Mouse (Mus musculus): ENCODE data around the gene Eif1ad.

Gene Eif1ad

DNA sequence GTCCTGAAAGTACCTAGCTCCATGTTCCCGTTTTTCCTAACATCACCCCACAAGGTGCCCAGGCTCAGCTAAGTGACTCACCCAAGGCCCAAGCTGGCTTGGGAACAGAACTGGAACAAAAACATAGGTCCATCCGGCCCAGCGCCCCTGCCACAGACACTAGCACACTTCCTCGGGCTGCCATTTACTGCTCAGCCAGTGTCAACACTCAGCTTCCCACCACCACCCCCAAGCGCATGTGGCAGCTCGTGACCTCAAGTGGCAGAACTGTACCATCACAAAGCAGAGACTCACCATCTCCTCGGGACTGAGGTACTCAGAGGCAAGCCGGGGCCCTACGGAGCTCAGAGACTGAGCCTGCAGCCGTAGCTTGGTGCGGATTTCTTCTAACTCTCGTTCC lies 16.8 kb downstream of the Eif1ad start:
- DNase-seq, result no peak

DNA sequence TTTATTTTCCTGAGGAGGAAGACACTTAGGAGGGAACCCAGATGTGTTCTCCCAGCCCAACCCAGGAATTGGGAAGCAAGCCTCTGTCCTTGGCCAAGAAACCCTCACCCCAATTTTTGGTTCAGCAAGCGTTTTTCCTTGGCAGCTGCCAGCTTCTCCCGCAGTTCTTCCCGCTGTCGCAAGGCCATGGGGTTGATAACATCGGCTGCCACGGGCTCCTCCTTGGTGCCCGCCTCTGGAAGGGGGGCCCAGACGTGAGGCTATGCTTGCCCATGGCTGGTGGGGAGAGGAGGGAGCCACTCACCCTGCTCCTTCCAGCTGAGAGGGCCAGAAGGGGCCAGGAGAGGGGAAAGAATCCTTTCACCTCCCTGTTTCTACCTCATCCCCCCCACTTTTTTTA lies 18.2 kb downstream of the Eif1ad start:
- DNase-seq, result no peak

DNA sequence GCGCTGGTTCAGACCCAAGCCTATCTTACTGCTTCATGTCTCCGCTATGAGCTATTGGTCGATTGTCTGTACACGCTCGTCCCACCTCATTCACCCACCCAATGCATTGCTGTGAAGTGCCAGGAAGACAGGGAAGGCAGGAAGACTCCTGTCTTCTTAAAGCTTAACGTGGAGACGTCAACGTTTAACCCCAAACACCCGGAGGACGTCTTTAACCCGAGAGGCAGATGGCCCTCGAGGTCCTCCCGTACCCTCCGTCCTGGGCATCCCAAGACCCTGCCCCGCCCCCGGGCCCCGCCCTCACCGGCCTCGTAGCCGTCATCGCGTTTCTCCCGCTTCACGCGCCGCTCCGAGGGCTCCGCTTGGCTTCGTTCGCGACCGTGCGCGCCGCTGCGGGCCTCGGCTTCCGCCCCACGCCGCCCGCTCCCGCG lies 21.5 kb downstream of the Eif1ad start:
- peak; percentile 73 for DNase-seq

DNA sequence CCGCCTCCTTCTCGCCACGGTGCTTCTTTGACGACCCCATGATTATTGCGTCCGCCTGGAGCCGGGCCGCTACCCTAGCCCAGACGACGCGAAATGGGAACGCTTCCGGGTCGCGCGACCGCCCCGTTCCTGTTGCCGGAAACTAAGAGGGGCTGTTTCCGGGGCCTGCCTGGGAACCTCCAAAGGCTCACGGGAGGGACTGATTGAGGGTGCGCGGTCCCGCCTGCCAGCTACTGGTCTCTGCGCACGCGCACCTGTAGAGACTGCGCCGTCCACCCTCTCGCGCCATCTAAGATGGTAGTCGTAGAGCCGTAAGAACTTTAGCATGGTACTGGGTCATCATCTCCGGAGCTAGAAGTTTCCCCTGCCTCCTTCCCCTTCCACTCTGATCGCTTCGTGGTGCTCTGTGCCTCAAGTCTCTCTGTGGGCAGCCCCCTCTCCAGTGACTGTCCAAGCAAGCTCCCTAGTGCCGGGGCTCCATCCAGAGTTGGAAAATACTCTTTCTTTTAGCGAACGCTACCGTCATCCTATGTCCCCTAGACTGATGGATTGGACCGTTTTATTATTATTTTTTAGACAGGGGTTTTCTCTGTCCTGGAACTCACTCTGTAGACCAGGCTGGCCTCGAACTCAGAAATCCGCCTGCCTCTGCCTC lies 22.2 kb downstream of the Eif1ad start, which contains the start of gene Sart1:
TSS of gene Sart1 (minus strand) at position 116 of the 655 bp plus-strand sequence.
- DNase-seq, result peak; percentile 94

DNA sequence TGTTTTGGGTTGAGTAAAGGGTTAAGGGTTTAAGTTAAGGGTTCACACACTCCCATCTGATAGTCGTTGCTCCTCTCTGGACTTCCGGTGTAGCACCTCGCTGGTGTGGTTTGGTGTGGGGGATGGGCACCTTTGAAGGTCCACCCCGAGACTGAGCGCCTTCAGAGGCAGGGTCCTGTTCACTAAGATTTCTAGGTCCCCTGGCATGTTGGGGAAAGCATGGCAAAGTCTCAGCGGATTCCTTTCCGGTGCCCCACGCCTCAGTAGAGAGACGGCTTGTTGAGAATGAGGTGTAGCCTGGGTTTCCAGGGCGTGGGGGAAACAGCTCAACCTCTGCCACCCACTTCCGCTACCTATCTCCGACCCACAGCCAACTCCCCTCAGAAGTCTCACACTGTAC lies 23.1 kb downstream of the Eif1ad start:
- peak; percentile 81 for DNase-seq

DNA sequence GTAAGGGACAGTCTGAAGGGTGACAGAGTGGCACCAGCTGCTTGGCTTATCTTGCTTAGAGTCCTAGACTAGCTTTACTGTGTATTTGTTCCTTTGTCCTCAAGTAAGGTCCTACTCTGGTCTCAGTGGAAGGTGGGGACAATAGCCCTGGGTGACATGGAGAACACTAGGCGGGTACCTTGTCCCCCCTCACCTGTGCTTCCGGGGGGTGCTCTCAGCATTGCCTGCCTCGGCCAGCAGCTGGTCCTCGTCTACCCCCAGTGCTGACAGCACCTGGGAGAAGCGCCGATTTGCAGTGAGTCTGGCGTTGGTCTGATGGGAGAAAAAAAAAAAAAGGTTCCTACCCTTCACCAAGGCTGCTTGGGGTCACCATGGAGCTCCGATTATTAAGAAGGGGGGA lies 23.9 kb downstream of the Eif1ad start:
- DNase-seq, result peak; percentile 61

DNA sequence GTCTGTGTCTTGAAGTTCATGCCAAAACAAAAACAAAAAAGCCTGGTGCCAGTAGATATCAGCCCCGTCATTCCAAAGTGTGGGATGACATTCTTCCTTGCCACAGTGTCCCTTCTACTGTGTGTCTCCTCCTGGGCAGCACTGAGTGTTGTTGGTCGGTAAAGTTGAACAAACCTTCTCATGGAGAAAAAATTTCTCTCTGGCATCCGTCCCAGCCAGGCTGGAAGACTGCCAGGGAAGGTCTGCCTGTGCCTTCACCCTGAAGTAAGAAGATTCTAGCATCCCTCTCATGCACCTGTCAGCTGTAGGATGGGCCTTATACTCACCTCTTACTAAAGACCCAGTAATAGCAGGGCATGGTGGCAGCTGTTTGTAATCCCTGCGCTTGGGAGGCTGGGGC lies 26.4 kb downstream of the Eif1ad start:
- no peak for DNase-seq

DNA sequence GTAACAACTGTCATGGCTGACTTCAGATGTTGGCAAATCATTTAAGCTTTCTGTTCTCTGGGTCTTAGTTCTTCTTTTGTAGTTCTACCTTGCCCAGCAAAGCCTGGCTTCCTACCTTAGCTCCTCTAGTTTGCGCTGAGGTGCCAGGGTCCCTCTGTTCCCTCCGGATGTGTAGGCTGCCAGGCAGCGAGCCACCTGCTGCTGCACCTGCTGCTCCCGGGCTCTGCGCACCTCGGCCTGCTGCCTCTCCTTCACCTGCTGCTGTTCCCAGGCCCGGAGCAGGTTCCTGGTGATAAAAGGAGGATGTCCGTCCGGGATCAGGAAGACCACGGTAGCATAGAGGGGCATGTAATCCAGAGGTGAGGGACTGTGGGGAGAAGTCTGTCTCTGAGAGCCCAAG lies 27.6 kb downstream of the Eif1ad start:
- DNase-seq, result no peak

DNA sequence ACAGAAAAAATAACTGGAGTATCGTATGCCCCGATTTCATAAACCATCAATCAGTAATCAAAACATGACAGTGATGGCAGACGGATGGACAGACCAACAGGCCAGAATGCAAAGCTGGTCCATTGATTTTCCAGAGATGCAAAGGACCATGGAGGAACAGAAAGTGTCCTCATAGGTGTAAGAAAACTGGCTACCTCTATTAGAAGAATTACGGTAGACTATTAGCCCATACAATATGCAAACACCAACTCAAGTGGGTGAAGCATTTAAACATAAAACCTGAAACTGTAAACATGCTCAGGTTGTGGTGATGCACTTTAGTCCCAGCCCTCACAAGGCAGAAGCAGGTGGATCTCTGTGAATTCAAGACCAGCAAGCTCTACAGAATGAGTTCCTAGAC lies 28.8 kb downstream of the Eif1ad start:
- no peak for DNase-seq

DNA sequence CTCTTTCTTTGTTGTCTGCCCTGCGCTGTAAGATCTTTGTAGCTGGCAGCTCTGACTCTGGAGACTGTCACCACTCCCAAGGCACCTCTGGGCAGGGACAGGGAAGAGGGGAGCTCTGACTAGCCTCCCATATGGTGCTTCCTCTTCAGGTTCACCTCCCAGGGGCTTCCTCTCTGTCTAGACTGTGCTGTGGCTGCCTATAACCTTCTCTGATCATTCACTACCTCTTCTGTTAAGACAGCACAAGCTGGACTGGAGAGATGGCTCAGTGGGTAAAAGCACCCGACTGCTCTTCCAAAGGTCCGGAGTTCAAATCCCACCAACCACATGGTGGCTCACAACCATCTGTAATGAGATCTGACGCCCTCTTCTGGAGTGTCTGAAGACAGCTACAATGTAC lies 34.5 kb downstream of the Eif1ad start:
- peak; percentile 37 for DNase-seq

DNA sequence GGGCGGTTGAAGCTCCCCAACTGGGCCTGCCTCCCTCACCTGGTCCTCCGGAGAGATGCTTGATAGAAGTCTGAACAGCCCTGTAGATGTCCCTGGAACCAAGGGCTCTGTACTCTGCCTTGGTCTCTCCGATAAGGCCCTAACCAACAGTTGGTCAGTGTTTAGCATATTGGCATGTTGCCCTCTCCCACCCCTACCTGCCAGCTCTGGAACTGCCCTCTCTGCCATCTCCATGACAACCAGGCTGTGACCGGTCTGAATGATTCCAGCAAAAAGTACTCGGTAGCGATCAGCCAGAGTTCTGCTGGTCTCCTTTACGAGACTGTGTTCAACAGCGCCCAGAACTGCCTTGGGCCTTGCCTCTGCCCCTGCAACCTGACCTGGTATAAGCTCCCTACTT lies 35.8 kb downstream of the Eif1ad start, which contains the start of gene Tsga10ip:
TSS of gene Tsga10ip (minus strand) at position 234 of the 400 bp plus-strand sequence.
- DNase-seq, result peak; percentile 9

DNA sequence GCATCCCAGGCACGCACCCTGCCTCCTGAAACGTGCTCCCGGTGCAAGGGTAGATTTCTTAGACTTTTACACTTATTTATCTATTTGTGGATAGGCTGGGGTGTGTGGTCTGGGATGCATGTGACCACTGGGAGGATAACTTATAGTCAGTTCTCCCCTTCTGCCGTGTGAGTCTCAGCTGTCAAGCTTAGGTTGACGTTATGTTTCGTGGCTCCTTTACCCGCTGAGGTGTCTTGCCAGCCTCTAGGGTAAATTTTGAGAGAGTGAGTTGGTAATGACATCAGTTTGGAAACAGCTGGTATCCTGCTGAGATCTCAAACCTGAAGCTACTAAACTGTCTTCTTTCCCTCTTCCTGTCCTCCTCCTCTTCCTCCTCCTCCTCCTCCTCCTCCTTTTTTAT lies 39.4 kb downstream of the Eif1ad start:
- no peak for DNase-seq

DNA sequence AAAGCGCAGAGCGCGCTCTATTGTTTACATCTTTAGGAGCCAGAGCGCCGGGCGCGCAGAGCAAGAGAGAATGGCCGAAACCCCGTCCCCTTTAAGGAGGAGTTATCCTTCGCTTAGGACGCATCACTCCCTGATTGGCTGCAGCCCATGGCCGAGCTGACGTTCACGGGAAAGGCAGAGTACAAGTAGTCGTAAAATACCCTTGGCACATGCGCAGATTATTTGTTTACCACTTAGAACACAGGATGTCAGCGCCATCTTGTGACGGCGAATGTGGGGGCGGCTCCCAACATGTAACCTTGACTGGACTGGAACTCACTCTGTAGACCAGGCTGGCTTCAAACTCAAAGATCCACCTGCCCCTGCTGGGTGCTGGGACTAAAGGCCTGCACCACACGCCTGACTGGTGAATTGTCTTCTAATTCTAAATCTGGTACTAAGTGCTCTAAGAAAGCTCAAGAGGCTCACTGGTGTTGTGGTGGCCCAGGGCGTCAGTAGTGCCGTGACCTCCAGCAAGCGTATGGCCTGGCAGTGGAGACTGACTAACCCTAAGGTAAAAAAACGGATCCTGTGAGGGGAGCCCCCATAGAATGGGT lies 40.1 kb downstream of the Eif1ad start:
- DNase-seq, result peak; percentile 45

DNA sequence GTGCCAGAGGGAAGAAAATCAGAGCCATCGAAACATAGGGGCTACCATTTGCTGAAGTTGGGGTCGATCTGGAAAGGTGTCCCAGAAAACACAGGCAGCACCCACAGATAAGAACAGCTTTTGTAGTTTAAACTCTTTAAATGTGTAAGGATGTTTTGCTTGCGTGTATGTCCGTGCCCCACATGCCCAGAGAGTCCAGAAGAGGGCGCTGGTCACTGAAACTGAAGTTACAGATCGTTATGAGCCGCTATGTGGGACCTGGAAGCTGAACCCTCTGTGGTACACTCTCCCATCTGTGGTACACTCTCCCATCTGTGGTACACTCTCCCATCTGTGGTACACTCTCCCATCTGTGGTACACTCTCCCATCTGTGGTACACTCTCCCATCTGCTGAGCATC lies 40.6 kb downstream of the Eif1ad start:
- DNase-seq, result peak; percentile 80

DNA sequence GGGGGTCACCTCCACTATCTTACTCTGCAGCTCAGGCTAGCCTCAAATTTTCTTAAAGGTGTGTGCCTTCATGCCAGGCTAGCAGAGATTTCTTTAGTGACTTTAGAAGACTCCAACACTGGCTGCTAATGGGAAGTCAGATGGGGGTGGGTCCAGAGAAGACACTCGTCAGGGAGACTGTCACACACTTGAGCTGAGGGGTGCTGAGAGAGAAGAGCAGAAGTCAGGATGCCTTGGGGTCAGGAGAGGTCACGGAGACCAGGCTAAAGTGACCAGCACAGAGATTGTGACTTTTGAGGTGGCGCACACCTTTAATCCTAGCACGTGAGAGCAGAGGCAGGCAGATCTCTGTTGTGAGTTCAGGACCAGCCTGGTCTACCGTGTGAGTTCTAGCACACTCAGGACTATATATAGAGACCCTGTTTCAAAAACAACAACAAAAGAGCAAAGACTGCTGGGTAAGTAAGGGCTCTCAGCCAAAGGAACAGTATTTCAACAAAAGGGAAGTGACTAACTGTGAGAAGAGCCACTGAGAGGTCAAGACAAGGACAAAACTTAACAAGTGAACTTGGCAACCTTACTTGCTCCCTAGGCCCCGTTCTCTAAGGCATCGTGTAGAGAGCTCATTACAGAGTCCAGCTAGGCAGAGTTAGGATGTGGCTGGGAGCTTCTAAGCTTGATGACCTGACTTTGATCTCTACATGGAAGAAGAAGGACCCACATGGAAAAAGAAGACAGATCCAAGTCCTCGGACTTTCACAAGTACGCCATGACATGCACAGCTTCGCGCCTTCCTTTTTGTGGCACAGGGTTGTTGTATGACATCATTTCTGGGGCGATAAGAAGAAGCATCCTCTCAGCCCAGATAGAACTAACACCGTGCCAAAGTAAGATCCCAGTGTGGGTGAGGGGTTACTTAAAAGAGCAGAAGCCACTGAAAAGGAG lies 41.8 kb downstream of the Eif1ad start:
- DNase-seq, result no peak

DNA sequence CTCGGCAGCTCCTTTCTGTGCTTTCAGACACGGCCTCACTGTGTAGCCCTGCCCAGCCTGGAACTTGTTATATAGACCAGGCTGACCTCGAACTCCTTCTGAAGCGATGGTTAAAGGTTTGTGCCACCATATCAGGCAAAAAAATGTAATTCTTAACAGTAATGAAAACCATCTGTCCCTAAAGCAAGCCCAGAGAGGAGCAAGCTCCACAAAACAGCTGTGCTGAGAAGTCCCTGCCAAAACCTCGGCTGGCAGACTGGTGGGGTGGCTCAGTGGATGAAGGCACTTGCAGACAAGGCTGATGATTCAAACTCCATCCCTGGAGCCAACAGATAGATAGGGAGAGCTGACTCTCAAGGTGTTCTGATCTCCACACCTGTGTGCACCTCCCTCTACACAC lies 42.5 kb downstream of the Eif1ad start:
- DNase-seq, result no peak

DNA sequence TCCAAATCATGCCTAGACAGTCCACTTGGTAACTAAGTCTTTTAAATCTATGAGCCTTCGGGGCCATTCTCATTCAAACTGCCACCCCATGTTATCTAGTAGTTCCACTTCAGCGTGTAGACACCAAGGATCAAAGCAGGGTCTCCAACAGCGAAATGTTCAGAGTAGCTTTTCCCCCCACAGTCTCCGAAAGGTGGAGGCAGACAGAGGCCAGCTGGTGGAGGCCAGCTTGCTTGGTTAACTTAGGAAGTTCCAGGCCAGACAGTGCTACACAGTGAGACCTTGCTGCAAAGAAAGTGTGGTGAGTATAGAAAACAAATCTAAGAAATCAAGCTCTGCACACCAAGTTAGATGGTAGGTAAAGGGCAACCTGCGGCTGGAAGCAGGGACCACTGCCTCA lies 44.1 kb downstream of the Eif1ad start:
- DNase-seq, result no peak

DNA sequence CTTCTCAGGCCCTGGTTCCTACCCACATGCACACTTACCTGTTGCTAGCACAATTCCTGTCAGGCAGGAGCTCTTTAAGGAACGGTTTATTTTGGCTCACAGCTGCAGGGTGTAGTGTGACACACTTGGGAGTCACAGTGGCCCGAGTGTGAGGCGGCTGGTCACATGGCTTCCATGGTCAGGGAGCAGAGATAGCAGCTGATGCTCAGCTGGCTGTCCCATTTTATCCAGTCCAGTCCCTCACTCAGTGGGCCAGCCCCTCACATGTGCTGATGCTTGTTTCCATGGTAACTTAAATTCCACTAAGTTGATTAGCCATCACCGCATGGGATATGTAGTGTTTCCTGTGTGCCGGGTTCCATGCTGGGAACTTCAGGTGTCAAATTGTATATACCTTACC lies 45.4 kb downstream of the Eif1ad start:
- no peak for DNase-seq

DNA sequence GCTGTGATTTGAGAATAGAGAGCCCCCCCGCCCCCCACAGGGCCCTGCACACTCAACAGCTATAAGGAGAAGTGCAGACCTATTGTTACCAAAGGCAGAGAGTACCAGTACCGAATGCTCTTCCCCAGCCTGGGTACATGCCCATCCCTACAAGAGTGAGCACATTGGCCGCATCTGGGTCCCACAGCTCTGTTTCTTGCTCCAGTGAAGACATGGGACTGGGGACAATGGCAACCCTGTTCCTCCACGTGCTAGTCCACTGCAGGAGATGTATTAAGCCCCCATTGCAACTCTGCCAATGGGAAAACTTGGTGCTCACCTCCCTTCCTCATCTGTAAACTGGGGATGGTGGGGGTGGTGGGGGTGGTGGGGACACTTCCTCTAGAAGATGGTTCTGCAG lies 47.3 kb downstream of the Eif1ad start:
- no peak for DNase-seq

DNA sequence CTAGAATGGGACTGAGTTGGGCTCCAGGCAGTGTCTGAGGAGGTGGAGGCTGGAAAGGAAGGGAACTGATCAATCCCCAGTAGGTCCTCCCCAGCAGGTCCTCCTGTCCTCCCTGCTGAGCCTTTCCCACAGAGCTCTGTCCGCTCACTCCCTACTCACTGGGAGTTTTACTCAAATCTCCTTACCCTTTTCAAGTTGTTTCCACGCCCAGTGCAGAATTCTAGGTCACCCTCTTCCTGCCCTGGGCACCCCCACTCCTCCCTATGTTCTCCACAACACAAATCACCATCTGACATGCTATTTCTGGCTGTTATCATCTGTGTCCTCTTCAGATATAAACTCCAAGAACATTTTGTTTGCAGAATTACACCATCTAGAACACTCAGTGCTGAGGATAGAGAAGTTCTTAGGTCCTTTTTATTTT lies 48.0 kb downstream of the Eif1ad start:
- no peak for DNase-seq

DNA sequence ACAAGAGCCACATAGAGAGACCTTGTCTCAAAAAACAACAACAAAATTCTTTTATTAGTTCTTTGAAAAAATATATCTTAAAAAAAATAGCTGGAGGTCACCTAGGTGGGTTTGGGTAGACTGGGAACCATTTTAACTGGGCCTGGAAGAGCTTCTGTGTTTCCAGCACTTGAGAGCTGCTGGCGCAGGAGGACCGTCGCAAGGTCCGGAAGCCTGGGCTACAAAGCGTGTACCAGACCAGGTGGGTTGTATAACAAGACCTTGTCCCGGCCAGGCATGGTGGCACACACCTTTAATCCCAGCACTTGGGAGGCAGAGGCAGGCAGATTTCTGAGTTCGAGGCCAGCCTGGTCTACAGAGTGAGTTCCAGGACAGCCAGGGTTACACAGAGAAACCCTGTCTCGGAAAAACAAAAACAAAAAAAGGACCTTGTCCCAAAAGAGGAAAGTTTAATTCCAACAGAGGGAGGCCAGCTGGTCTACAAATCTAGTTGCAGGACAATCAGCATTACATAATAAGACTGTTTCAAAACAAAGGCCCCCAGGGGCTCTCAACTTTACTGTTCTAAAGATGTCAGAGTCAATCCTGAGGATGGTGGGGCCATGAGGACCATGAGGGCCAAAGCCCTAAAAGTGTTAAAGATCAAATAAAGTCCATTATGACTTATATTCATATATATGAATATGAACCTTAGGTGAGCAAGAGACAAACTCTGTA lies 52.4 kb downstream of the Eif1ad start:
- DNase-seq, result no peak

DNA sequence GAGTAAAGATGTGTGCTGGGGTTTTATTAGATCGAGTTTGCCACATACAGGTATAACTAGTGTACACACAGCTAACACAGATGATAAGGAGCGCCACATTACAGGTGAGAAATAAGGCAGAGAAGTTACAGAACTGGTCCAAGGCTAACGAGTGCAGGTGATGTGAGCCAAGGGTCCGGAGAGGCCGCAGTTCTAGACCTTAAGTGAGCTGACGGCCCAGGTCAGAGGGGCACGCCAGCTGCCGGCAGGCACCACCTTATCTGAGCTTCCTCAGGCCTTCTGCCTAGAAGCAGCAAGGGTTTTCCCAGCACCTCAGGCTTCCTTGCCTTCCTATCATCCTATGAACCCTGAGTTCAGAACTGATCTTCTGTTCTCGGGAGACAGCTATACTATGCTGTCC lies 53.1 kb downstream of the Eif1ad start:
- DNase-seq, result no peak

DNA sequence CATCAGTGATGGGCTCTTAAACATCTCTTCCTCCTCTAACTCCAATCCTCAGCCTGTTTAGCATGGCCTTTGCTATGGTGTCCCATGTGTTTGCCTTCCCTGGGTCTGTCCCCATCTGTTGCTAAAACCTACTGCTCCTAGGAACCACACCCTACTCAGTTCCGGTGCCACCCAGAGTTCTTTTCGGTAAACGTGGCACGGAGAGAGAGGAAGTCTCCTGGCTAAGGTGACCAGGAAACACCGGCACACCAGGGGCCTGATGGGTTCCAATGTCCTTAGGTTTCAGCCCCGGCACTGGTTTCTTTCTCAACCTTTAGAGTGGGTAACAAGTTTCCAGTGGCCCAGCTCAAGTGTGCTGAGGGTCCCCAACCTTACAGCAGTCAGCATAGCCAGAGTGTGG lies 54.0 kb downstream of the Eif1ad start:
- DNase-seq, result no peak

Measured in thymus, postnatal 4 days (tissue).